Mouse (Mus musculus) midbrain, embryonic 14.5 days (tissue): ENCODE measurements at regions not wholly inside any gene's neighbourhood (a gene's known extent, or its start where the extent isn't known, plus 50 kb on each side); places are given as distances from the start of the nearest gene placed in this dataset.

Experiments used
- ATAC-seq: fragments of 200-750 bp; cut with Nextera tagmentation; 2 replicates; pipeline ENCODE4 v1.8.0; 2017; ENCODE audit warnings: moderate number of reproducible peaks, moderate library complexity; ENCODE audit not compliant: low FRiP score, low TSS enrichment
- DNase-seq: peaks from one replicate; pipeline ENCODE4 v3.0.0-alpha.2; 2015
- H3K27ac ChIP-seq: fragments of 300-500 bp; sonication (generic); replicated peaks from 2 replicates; pipeline ENCODE4 v1.5.1; 2014; ENCODE audit warnings: mild to moderate bottlenecking, low read depth, low read length, moderate library complexity
- H3K27me3 ChIP-seq: fragments of 300-500 bp; sonication (generic); 2 replicates; pipeline ENCODE4 v1.6.1; 2014; ENCODE audit warnings: low read length, control low read depth, mixed read lengths; ENCODE audit not compliant: control insufficient read depth, insufficient read depth
- H3K36me3 ChIP-seq: fragments of 300-500 bp; sonication (generic); 2 replicates; pipeline ENCODE4 v1.6.1; 2014; ENCODE audit warnings: low read length, control low read depth; ENCODE audit not compliant: control insufficient read depth, insufficient read depth
- H3K4me1 ChIP-seq: fragments of 300-500 bp; sonication (generic); 2 replicates; pipeline ENCODE4 v1.6.1; 2014; ENCODE audit warnings: mild to moderate bottlenecking, antibody characterized with exemption, low read length, control low read depth; ENCODE audit not compliant: control insufficient read depth, insufficient read depth
- H3K4me2 ChIP-seq: fragments of 300-500 bp; sonication (generic); 2 replicates; pipeline ENCODE4 v1.6.1; 2014; ENCODE audit warnings: mild to moderate bottlenecking, low read length, moderate library complexity
- H3K4me3 ChIP-seq: fragments of 300-500 bp; sonication (generic); replicated peaks from 2 replicates; pipeline ENCODE4 v1.5.1; 2014; ENCODE audit warnings: low read depth, low read length
- H3K9ac ChIP-seq: fragments of 300-500 bp; sonication (generic); replicated peaks from 2 replicates; pipeline ENCODE4 v1.6.1; 2014; ENCODE audit warnings: mild to moderate bottlenecking, low read length, moderate library complexity
- H3K9me3 ChIP-seq: fragments of 300-500 bp; sonication (generic); 2 replicates; pipeline ENCODE4 v1.6.1; 2016; ENCODE audit warnings: low read length, control low read depth, mixed read lengths; ENCODE audit not compliant: control insufficient read depth
- WGBS: fragments of 180-500 bp; shearing (Covaris S2); extraction: QIAGEN DNeasy Blood & Tissue Kit; methylation state at CpG from one replicate; pipeline ENCODE4 v1.1.7; 2014; 5-methylcytosine and 5-hydroxymethylcytosine counted together

DNA sequence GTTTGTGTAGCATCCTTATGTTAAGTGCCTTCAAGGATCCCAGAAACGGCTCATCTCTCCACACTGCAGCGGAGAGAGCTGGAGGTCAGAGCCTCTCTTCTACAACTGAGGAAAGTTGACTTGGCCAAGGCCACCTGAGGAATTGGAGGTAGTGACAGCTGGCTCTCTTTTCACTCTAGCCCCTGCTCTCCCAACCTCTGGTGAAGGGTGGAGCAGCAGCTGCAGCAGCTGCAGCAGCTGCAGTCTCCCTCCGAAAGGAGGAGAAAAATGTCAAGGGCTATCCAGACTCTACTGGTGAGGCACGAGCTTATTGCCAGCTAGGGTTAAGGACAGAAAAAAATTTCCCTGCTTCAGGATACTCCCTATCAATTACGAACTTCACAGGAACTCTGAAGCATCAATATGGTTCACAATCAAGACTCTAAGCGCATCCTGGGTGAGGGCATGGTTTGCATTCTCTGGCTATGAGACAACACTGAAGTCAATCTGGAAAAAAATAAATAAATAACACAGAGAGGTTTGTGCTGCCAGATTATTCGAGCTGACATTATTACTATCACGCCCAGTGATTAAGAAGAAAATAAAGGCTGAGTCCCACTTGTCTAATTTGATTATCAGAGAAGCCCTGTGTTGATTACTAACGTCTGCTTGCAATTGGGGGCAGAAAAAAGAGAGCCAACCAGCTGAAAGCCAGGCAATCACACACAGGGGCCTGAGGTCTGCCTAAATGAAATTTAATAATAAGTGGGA, 134.2 kb upstream of the Rad23b start:
- no peak overlapping the region for H3K27ac ChIP-seq
- DNase-seq, result peak; percentile 26
- H3K27me3 ChIP-seq, result no peaks in the 10 kb centered on the region
- ATAC-seq, result no peak
- no peak overlapping the region for H3K9ac ChIP-seq
- 51% methylated on average over 9 of the region's 9 CpGs for WGBS
- H3K4me2 ChIP-seq, result no peak overlapping the region
- no peaks in the 10 kb centered on the region for H3K36me3 ChIP-seq
- H3K4me3 ChIP-seq, result no peak overlapping the region
- no peaks in the 10 kb centered on the region for H3K9me3 ChIP-seq
- no peaks in the 10 kb centered on the region for H3K4me1 ChIP-seq

DNA sequence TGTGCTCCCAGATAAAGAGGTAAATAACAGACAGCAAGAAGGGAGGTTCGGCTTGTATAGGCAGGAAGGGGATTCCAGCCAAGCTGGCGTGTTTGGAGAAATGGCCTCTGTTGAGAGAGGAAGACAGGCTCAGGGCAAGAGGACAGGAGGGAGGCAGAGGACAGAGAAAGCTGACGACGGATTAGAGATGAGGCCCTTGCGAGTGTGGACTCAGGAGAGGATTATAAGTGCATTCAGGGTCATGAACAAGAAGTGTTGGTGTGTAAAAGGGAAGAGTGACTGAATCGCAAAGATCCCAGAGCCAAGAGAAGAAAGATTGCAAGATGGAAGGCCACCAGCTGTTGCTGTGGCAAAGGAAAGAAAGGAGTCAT, 133.7 kb upstream of the Rad23b start:
- DNase-seq (no peak), ATAC-seq (no peak)
- H3K4me2 ChIP-seq, result no peak overlapping the region
- H3K9ac ChIP-seq, result no peak overlapping the region
- H3K4me1 ChIP-seq, result no peaks in the 10 kb centered on the region
- no peaks in the 10 kb centered on the region for H3K36me3 ChIP-seq
- H3K27ac ChIP-seq, result no peak overlapping the region
- no peaks in the 10 kb centered on the region for H3K27me3 ChIP-seq
- 22% methylated on average over 6 of the region's 6 CpGs for WGBS
- no peaks in the 10 kb centered on the region for H3K9me3 ChIP-seq
- no peak overlapping the region for H3K4me3 ChIP-seq

- no peaks in the 10 kb centered on the region for H3K4me1 ChIP-seq
- WGBS, result 85% methylated on average over 5 of the region's 5 CpGs
- no peaks in the 10 kb centered on the region for H3K27me3 ChIP-seq
- no peak overlapping the region for H3K4me3 ChIP-seq
- no peak overlapping the region for H3K4me2 ChIP-seq
- no peaks in the 10 kb centered on the region for H3K36me3 ChIP-seq
- ATAC-seq, result no peak
- H3K9me3 ChIP-seq, result no peaks in the 10 kb centered on the region
- H3K27ac ChIP-seq, result no peak overlapping the region
- DNase-seq, result no peak
- H3K9ac ChIP-seq, result no peak overlapping the region
These were observed 124.1 kb upstream of the Rad23b start for GRCm38 (mm10) chr4:55225766-55226165.

- DNase-seq (no peak), ATAC-seq (no peak)
- H3K4me3 ChIP-seq, result no peak overlapping the region
- WGBS, result 61% methylated on average over 3 of the region's 3 CpGs
- H3K4me2 ChIP-seq, result no peak overlapping the region
- H3K36me3 ChIP-seq, result no peaks in the 10 kb centered on the region
- H3K27ac ChIP-seq, result no peak overlapping the region
- H3K4me1 ChIP-seq, result no peaks in the 10 kb centered on the region
- no peaks in the 10 kb centered on the region for H3K27me3 ChIP-seq
- no peaks in the 10 kb centered on the region for H3K9me3 ChIP-seq
- H3K9ac ChIP-seq, result no peak overlapping the region
These were observed 122.4 kb upstream of the Rad23b start for GRCm38 (mm10) chr4:55227394-55227793.

- peak; percentile 62 for DNase-seq
- no peaks in the 10 kb centered on the region for H3K4me1 ChIP-seq
These were observed 118.3 kb upstream of the Rad23b start for GRCm38 (mm10) chr4:55231522-55231921.

DNA sequence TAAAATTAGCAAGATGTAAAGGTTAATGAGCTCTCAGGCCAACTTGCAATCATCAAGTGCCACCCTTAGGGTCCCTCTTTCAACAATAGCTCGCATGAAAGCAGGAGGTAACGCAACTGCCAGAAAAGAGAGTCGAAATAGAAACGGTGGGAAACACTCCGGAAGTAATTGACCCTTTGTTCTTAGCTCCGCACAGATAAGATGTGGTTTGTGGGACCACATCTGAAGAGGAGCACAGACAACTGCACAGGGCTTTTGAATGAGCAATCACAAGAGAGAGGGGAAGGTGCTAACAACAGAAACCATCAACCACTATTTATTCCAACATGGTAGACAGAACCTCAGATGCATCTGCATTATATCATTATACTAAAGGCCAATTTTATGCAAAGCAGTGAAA, 112.0 kb upstream of the Rad23b start:
- Histone ChIP-seq H3K4me1 (no peaks in the 10 kb centered on the region), H3K27me3 (no peaks in the 10 kb centered on the region), H3K36me3 (no peaks in the 10 kb centered on the region), H3K27ac (no peak overlapping the region), H3K9ac (no peak overlapping the region), H3K4me3 (no peak overlapping the region), H3K9me3 (no peaks in the 10 kb centered on the region), H3K4me2 (no peak overlapping the region)
- DNase-seq, result no peak
- ATAC-seq, result no peak
- WGBS, result 77% methylated on average over 6 of the region's 6 CpGs

More at GRCm38 (mm10) chr4:55231522-55231921, 118.3 kb upstream of the Rad23b start:
- H3K4me3 ChIP-seq, result no peak overlapping the region
- H3K9me3 ChIP-seq, result no peaks in the 10 kb centered on the region
- no peak overlapping the region for H3K27ac ChIP-seq
- H3K36me3 ChIP-seq, result no peaks in the 10 kb centered on the region
- H3K9ac ChIP-seq, result no peak overlapping the region
- H3K4me2 ChIP-seq, result no peak overlapping the region
- 36% methylated on average over 4 of the region's 4 CpGs for WGBS
- ATAC-seq, result no peak
- no peaks in the 10 kb centered on the region for H3K27me3 ChIP-seq

DNA sequence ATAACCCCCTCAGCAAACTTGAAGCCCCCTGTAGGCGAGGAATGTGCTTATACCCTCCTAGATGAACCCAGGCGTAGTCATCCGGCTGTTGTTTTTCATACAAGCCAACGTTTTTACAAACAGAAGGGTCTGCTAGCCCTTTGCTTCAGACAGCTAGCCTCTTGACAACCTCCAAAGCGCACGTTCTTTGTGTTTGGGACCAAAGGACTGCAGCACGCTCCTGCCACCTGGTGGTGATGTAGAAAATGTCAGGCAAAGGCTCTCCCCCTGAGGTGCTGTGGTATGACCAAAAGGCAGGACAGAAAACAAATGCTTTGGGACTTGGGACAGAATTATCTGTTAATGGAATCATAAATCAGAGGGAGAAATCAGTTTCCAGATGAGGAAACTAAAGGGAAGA, 109.4 kb upstream of the Rad23b start:
- H3K9ac ChIP-seq, result no peak overlapping the region
- H3K4me2 ChIP-seq, result no peak overlapping the region
- H3K36me3 ChIP-seq, result no peaks in the 10 kb centered on the region

DNA sequence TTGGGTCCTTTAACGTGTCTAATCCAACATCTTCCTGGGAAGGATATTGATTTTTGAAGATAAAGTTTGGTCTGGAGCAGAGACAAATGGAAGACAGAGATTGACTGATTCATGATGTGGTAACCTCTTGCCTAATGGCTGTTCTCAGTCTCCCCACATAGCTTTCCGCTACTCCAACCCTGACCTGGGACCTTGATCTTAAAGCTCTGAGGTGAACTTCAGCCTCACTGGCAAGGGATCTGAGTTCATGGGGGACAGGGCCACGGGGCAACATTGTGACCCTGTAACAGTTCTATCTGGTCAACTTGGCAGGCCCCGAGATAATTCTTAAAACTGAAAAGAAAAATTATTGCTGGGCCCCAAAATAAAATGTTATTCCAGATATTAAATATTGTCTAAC, 107.5 kb upstream of the Rad23b start:
- no peak overlapping the region for H3K27ac ChIP-seq
- H3K36me3 ChIP-seq, result no peaks in the 10 kb centered on the region
- no peak for ATAC-seq

More for the DNA sequence above, 109.4 kb upstream of the Rad23b start:
- Histone ChIP-seq H3K4me3 (no peak overlapping the region), H3K4me1 (no peaks in the 10 kb centered on the region), H3K27ac (no peak overlapping the region), H3K9me3 (no peaks in the 10 kb centered on the region), H3K27me3 (no peaks in the 10 kb centered on the region)
- ATAC-seq, result peak; percentile 40; the same call in 1 of the 2 replicates
- DNase-seq, result peak; percentile 90
- WGBS, result 2% methylated on average over 7 of the region's 7 CpGs

More for the DNA sequence above, 107.5 kb upstream of the Rad23b start:
- H3K9me3 ChIP-seq, result no peaks in the 10 kb centered on the region
- no peaks in the 10 kb centered on the region for H3K27me3 ChIP-seq
- H3K4me1 ChIP-seq, result no peaks in the 10 kb centered on the region
- WGBS, result 87% methylated on average over 4 of the region's 4 CpGs
- no peak overlapping the region for H3K4me3 ChIP-seq
- no peak overlapping the region for H3K4me2 ChIP-seq
- no peak overlapping the region for H3K9ac ChIP-seq
- DNase-seq, result no peak
